Mouse (Mus musculus): ENCODE data around the gene Morn1.

DNA sequence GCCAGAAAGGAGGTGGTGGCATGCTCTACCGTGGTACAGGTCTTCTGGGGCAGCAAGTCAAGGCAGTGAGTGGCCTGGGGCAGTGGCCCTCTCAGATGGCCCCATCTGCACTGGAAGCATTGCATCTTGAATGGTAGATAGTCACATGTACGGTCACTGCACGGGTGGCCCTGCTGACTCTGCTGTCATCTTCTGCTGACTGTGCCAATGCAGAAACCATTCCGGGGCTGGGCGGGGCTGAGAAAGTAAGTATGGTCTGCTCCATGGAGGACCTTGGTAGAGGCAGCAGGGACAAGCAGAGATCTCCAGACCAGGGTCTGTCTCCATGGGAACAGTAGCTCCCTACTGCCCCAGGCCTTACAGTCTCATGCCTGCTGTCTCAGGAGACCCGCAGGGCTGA lies 34.8 kb downstream of the Morn1 start:
- TF ChIP-seq CTCF (IDR thresholded peaks at IDR 0.05; ENCODE audit: insufficient read depth, low read length) (no peak), POLR2A (IDR thresholded peaks at IDR 0.05; ENCODE audit: borderline replicate concordance, extremely low read depth, low read depth, low read length) (no peak)

Measured in lung, adult 2 months (tissue).